In the genomic region with DNA sequence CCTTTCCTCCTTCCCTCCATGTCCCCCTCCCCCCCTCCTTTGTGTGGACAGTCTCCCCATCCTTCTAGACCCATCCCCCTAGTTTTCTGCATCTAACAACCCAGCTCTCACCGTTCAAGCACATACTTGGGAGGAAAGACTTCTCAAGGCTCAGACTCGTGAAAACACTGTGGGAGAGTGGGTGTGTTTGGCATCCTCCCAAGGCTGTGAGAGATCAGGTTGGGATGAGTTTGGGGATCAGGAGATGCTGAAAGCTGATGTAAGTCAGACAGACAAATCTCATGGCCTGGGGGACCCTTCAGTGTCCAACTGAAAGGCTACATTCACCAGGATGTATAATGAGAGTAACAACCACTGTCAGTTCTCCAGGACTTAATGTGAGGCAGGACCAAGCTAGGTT, we compare ENCODE assay signal across 18 mouse cellular contexts.
DNase-seq lines count a peak whose midpoint lies in the region.
"Had no signal": no experiment of that assay in that cellular context is flagged by ENCODE, and none has a peak within 500 bp of the region (broad histone marks: within the 10 kb centered on the region; RNA-seq: fewer than 3 reads in every experiment).

No protein-coding gene starts in this region.

- H3K27ac ChIP-seq in limb, embryonic 10.5 days = 0 out of 2 replicates have a peak overlapping the region, but pooled peaks have one; percentile 10
- H3K27ac ChIP-seq: embryonic facial prominence, embryonic 15.5 days; heart, adult 2 months had no signal

- WGBS in limb, embryonic 10.5 days = 61% methylated on average over 2 of the region's 2 CpGs

- intact Hi-C loops in left cerebral cortex, postnatal 4 days (cut with DNase I) = no loop called here

- H3K4me1 ChIP-seq in limb, embryonic 10.5 days = peaks cover 27% of the 10 kb centered on the region
- H3K4me1 ChIP-seq: embryonic facial prominence, embryonic 15.5 days had no signal

- DNase-seq in left cerebral cortex, adult 18-20 months (ENCODE audit: low spot score in 2 of 2) = peak; percentile 70 to 76
- DNase-seq in left cerebral cortex, postnatal 4 days = no peak
- DNase-seq in frontal cortex, postnatal 36 days (ENCODE audit: low spot score in 2 of 2) = peak; percentile 68 to 79
- no peak for DNase-seq in limb, embryonic 10.5 days (ENCODE audit: low spot score)
- peak; percentile 72 to 86 for DNase-seq in right cerebral cortex, adult 2 months (ENCODE audit: low spot score in 2 of 2)
- DNase-seq in lung, postnatal 4 days = no peak
- DNase-seq in gastrocnemius, postnatal 10 days = no peak
- DNase-seq: cerebellum, postnatal 10 days; heart, adult 2 months; kidney, adult 11 months; liver; liver, postnatal 0 days; lung, postnatal 36 days; retina, postnatal 1 day; thymus, postnatal 14 days had no signal

- no peaks in the 10 kb centered on the region for H3K9me3 ChIP-seq in limb, embryonic 10.5 days (replicated peaks)
- H3K9me3 ChIP-seq: embryonic facial prominence, embryonic 15.5 days; G1E had no signal

- no peaks in the 10 kb centered on the region for H3K36me3 ChIP-seq in limb, embryonic 10.5 days
- H3K36me3 ChIP-seq: embryonic facial prominence, embryonic 15.5 days; G1E; midbrain, embryonic 12.5 days had no signal

- H3K4me3 ChIP-seq in limb, embryonic 10.5 days = no peak overlapping the region
- H3K4me3 ChIP-seq: embryonic facial prominence, embryonic 15.5 days; heart, adult 2 months; midbrain, embryonic 12.5 days had no signal

- H3K27me3 ChIP-seq in limb, embryonic 10.5 days (ENCODE audit: low read depth, poor library complexity, severe bottlenecking) = no peaks in the 10 kb centered on the region
- H3K27me3 ChIP-seq: embryonic facial prominence, embryonic 15.5 days; midbrain, embryonic 12.5 days had no signal

Comparison
In these comparisons a context has a peak if more than half of its experiments do, and no peak if none do; other contexts are left out.
1. DNase-seq: peak in left cerebral cortex, adult 18-20 months (2 of 2), frontal cortex, postnatal 36 days (2 of 2) and right cerebral cortex, adult 2 months (2 of 2); none in left cerebral cortex, postnatal 4 days (single experiment), limb, embryonic 10.5 days (single experiment), lung, postnatal 4 days (0 of 2) and gastrocnemius, postnatal 10 days (single experiment).